Comparison of ENCODE assay signal across 8 mouse cellular contexts in genomic region chr8:122569329-122569728, GRCm38 (mm10). TPM values are rescaled to one million over a fixed set of nuclear protein-coding genes. Genes with fewer than 3 reads are reported as not detected.
DNase-seq lines count a peak whose midpoint lies in the region; ATAC-seq and TF ChIP-seq lines count a peak whose summit lies in the region.

No protein-coding gene starts in this region.

- peaks cover 39% of the 10 kb centered on the region for H3K4me1 ChIP-seq in forebrain, embryonic 13.5 days
- H3K4me1 ChIP-seq in stomach, postnatal 0 days (replicated peaks; ENCODE audit: control insufficient read depth, insufficient read depth), result 0 out of 2 replicates have a peak, but pooled peaks cover 6% of the 10 kb centered on the region

- 60% methylated on average over 9 of the region's 9 CpGs for WGBS in forebrain, embryonic 13.5 days
- WGBS in stomach, postnatal 0 days, result 52% methylated on average over 9 of the region's 9 CpGs

- H3K4me2 ChIP-seq in forebrain, embryonic 13.5 days, result peak overlapping the region; percentile 90
- H3K4me2 ChIP-seq in stomach, postnatal 0 days (replicated peaks; ENCODE audit: low read depth), result peak overlapping the region; percentile 97

- no peaks in the 10 kb centered on the region for H3K27me3 ChIP-seq in forebrain, embryonic 13.5 days
- H3K27me3 ChIP-seq in stomach, postnatal 0 days (ENCODE audit: control insufficient read depth, insufficient read depth, low read length), result no peaks in the 10 kb centered on the region

- no peak for TF ChIP-seq EP300 in stomach, postnatal 0 days (optimal IDR thresholded peaks at IDR 0.05)

- H3K4me3 ChIP-seq in forebrain, embryonic 13.5 days, result peak overlapping the region; percentile 81
- peak overlapping the region; percentile 79 for H3K4me3 ChIP-seq in stomach, postnatal 0 days (ENCODE audit: low read depth, low read length)

- H3K9me3 ChIP-seq in forebrain, embryonic 13.5 days (replicated peaks), result no peaks in the 10 kb centered on the region
- H3K9me3 ChIP-seq in stomach, postnatal 0 days (ENCODE audit: control insufficient read depth, low read length), result no peaks in the 10 kb centered on the region

- no peak for TF ChIP-seq CTCF in stomach, postnatal 0 days (IDR thresholded peaks at IDR 0.05; ENCODE audit: low read depth)

- peak overlapping the region; percentile 89 for H3K9ac ChIP-seq in forebrain, embryonic 13.5 days
- H3K9ac ChIP-seq in stomach, postnatal 0 days (ENCODE audit: low read length), result 0 out of 2 replicates have a peak overlapping the region, but pooled peaks have one; percentile 83

- H3K27ac ChIP-seq in forebrain, embryonic 13.5 days, result no peak overlapping the region
- H3K27ac ChIP-seq in stomach, postnatal 0 days (replicated peaks), result no peak overlapping the region

- peak; percentile 18 for DNase-seq in thymus, postnatal 25 days
- no peak for DNase-seq in thymus, postnatal 4 days
- DNase-seq in liver, result peak; percentile 44
- DNase-seq in stomach, postnatal 0 days (ENCODE audit: low spot score), result no peak
- DNase-seq in adrenal gland, adult 2 months, result no peak
- no peak for DNase-seq in natural killer cell, adult 2 months (ENCODE audit: low spot score in 2 of 2)
- DNase-seq in urinary bladder, postnatal 25 days (ENCODE audit: low spot score), result no peak

- ATAC-seq in forebrain, embryonic 13.5 days, result no peak
- ATAC-seq in stomach, postnatal 0 days (ENCODE audit: low FRiP score, low TSS enrichment), result no peak

- peaks cover 45% of the 10 kb centered on the region for H3K36me3 ChIP-seq in forebrain, embryonic 13.5 days (ENCODE audit: poor library complexity, severe bottlenecking)
- H3K36me3 ChIP-seq in stomach, postnatal 0 days (ENCODE audit: control insufficient read depth, insufficient read depth, low read length), result peaks cover 11% of the 10 kb centered on the region

RNA-seq across cellular contexts. Expression of gene Cdt1, which starts 1.5 kb away (rescaled TPM):
- 29.1 and 32.3 TPM in 2 replicates for polyA plus RNA-seq in forebrain, embryonic 13.5 days (2015; fragmentation: Nextera tagmentation; extraction: Ambion mirVana)
- polyA plus RNA-seq in stomach, postnatal 0 days (2015; fragmentation: Nextera tagmentation; extraction: Ambion mirVana), result 11.8 TPM in 2 replicates
- total RNA-seq in adrenal gland, adult 2 months (2021), result 1 to 10 TPM; 5.0 to 7.0 TPM
- 19.9 and 22.4 TPM in 2 replicates for polyA plus RNA-seq in adrenal gland, adult 2 months (2012; rRNA removed)

RNA-seq across cellular contexts. Expression of gene Aprt, which starts 7.4 kb away (rescaled TPM):
- 193 and 198 TPM in 2 replicates for polyA plus RNA-seq in forebrain, embryonic 13.5 days (2015; fragmentation: Nextera tagmentation; extraction: Ambion mirVana)
- 311 and 314 TPM in 2 replicates for polyA plus RNA-seq in stomach, postnatal 0 days (2015; fragmentation: Nextera tagmentation; extraction: Ambion mirVana)
- total RNA-seq in adrenal gland, adult 2 months (2021), result 100 to 1,000 TPM in 1 of 2 experiments, 10 to 100 TPM in 1; 56.2 to 106 TPM
- polyA plus RNA-seq in adrenal gland, adult 2 months (2012; rRNA removed), result 161 and 176 TPM in 2 replicates

RNA-seq across cellular contexts. Expression of gene Piezo1, which starts 18.2 kb away (rescaled TPM):
- polyA plus RNA-seq in forebrain, embryonic 13.5 days (2015; fragmentation: Nextera tagmentation; extraction: Ambion mirVana), result 1.4 and 2.0 TPM in 2 replicates
- 7.0 and 8.2 TPM in 2 replicates for polyA plus RNA-seq in stomach, postnatal 0 days (2015; fragmentation: Nextera tagmentation; extraction: Ambion mirVana)
- total RNA-seq in adrenal gland, adult 2 months (2021), result 10 to 100 TPM; 15.1 to 26.4 TPM
- polyA plus RNA-seq in adrenal gland, adult 2 months (2012; rRNA removed), result 47.5 and 64.7 TPM in 2 replicates

RNA-seq across cellular contexts. Expression of gene Galns, which starts 41.9 kb away (rescaled TPM):
- polyA plus RNA-seq in forebrain, embryonic 13.5 days (2015; fragmentation: Nextera tagmentation; extraction: Ambion mirVana), result 3.0 and 3.2 TPM in 2 replicates
- 8.2 TPM in 2 replicates for polyA plus RNA-seq in stomach, postnatal 0 days (2015; fragmentation: Nextera tagmentation; extraction: Ambion mirVana)
- total RNA-seq in adrenal gland, adult 2 months (2021), result 1 to 10 TPM; 6.0 to 7.8 TPM
- 6.8 and 8.0 TPM in 2 replicates for polyA plus RNA-seq in adrenal gland, adult 2 months (2012; rRNA removed)

RNA-seq across cellular contexts. Expression of gene Trappc2l, which starts 42.1 kb away (rescaled TPM):
- polyA plus RNA-seq in forebrain, embryonic 13.5 days (2015; fragmentation: Nextera tagmentation; extraction: Ambion mirVana), result 69.3 and 79.6 TPM in 2 replicates
- 48.0 and 49.5 TPM in 2 replicates for polyA plus RNA-seq in stomach, postnatal 0 days (2015; fragmentation: Nextera tagmentation; extraction: Ambion mirVana)
- total RNA-seq in adrenal gland, adult 2 months (2021), result 10 to 100 TPM; 53.8 to 55.5 TPM
- 159 and 161 TPM in 2 replicates for polyA plus RNA-seq in adrenal gland, adult 2 months (2012; rRNA removed)

Comparison
In these comparisons a context has a peak if more than half of its experiments do, and no peak if none do; other contexts are left out.
1. DNase-seq: peak in thymus, postnatal 25 days (single experiment) and liver (single experiment); none in thymus, postnatal 4 days (single experiment), stomach, postnatal 0 days (single experiment), adrenal gland, adult 2 months (single experiment), natural killer cell, adult 2 months (0 of 2) and urinary bladder, postnatal 25 days (single experiment).